ENCODE assay signal across 9 mouse cellular contexts in the genomic region with DNA sequence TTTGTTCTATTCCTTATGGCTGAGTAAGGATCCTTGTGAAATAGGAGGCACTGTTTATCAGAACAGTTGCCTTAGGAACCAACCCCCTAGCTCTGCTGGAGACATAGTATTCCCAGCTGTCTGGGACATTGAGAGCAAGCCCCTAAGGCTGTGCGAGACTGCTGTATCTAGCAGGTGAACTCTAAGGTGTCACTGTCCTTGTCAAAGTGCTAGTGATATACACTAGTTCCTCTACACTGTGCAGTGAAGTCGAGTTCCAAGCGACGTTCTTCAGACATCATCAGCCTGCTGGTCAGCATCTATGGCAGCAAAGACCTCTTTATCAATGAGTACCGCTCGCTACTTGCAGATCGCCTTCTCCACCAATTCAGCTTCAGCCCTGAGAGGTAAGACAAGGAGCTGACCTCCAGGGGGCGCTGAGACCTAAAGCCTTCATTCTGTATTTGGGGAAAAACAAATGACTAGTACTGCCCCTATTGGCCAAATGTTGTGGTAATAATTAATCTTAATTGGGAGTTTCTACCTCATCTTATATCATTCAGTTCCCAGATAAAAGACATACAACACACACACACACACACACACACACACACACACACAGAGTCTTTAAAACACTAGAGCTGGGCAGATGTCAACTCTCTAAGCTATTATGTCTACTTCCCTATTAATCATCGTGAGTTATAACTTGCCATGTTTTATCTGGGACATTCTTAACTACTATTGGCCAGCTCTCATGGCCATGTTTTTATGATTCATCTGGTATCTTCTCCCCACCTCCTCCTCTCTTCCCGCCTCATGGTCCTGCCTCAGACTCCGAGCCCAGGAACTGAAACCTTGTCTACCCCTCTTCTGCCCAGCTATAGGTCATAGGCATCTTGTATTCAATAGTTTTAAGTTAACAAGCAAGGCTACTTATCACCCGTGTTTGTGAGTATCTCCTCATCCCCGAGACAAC. TPM values are rescaled to one million over a fixed set of nuclear protein-coding genes. Genes with fewer than 3 reads are reported as not detected.
DNase-seq lines count a peak whose midpoint lies in the region; ATAC-seq and TF ChIP-seq lines count a peak whose summit lies in the region.
"Had no signal": no experiment of that assay in that cellular context is flagged by ENCODE, and none has a peak within 500 bp of the region (broad histone marks: within the 10 kb centered on the region; RNA-seq: fewer than 3 reads in every experiment).

No protein-coding gene starts in this region.

- peaks cover 92% of the 10 kb centered on the region for H3K36me3 ChIP-seq in lung, embryonic 14.5 days (ENCODE audit: insufficient read depth)

- H3K4me3 ChIP-seq in lung, embryonic 14.5 days (ENCODE audit: low read depth, low read length): no peak overlapping the region

- no peaks in the 10 kb centered on the region for H3K27me3 ChIP-seq in lung, embryonic 14.5 days (ENCODE audit: insufficient read depth, low read length)

- peak; percentile 84 for TF ChIP-seq CTCF in lung, embryonic 14.5 days (IDR thresholded peaks at IDR 0.05; ENCODE audit: low read depth)

- ATAC-seq in CD4-positive, CD25-positive, alpha-beta regulatory T cell, adult 4 months: peak; percentile 87
- peak; percentile 62; the same call in 1 of the 2 replicates for ATAC-seq in frontal cortex, adult (ENCODE audit: low TSS enrichment)
- no peak for ATAC-seq in lung, embryonic 14.5 days (ENCODE audit: insufficient read depth)
- ATAC-seq in activated CD4-positive, CD25-positive, alpha-beta regulatory T cell, adult 4 months: no peak

- peak; percentile 70 for DNase-seq in Muller cell, postnatal 12 days (ENCODE audit: inconsistent ontology term)
- DNase-seq in cerebellum, adult 9-11 months: peak; percentile 82
- peak; percentile 87 to 93 for DNase-seq in kidney, postnatal 25 days
- peak; percentile 90 for DNase-seq in lung, embryonic 14.5 days
- DNase-seq in retina, postnatal 1 day: peak; percentile 90

- no peak overlapping the region for H3K27ac ChIP-seq in lung, embryonic 14.5 days (ENCODE audit: low read depth)

- H3K4me2 ChIP-seq in lung, embryonic 14.5 days: no peak overlapping the region

- no peaks in the 10 kb centered on the region for H3K9me3 ChIP-seq in lung, embryonic 14.5 days (ENCODE audit: low read depth, low read length)

- H3K4me1 ChIP-seq in lung, embryonic 14.5 days (ENCODE audit: insufficient read depth): no peaks in the 10 kb centered on the region

- 59% methylated on average over 13 of the region's 13 CpGs for WGBS in lung, embryonic 14.5 days

- no peak overlapping the region for H3K9ac ChIP-seq in lung, embryonic 14.5 days

RNA-seq across cellular contexts. Expression of gene Anapc2, which starts 6.9 kb away (rescaled TPM):
- 10 to 100 TPM; 34.8 to 54.1 TPM for polyA plus RNA-seq in CD4-positive, CD25-positive, alpha-beta regulatory T cell, adult 4 months (2017; shearing (Covaris generic))
- polyA plus RNA-seq in lung, embryonic 14.5 days (2014; fragmentation: Nextera tagmentation; extraction: Ambion mirVana): 109 and 119 TPM in 2 replicates
- 10 to 100 TPM; 24.8 to 39.3 TPM for polyA plus RNA-seq in activated CD4-positive, CD25-positive, alpha-beta regulatory T cell, adult 4 months (2017; shearing (Covaris generic))

RNA-seq across cellular contexts. Expression of gene Ssna1, which starts 7.0 kb away (rescaled TPM):
- polyA plus RNA-seq in CD4-positive, CD25-positive, alpha-beta regulatory T cell, adult 4 months (2017; shearing (Covaris generic)): 100 to 1,000 TPM; 124 to 131 TPM
- 217 and 229 TPM in 2 replicates for polyA plus RNA-seq in lung, embryonic 14.5 days (2014; fragmentation: Nextera tagmentation; extraction: Ambion mirVana)
- 100 to 1,000 TPM; 127 to 134 TPM for polyA plus RNA-seq in activated CD4-positive, CD25-positive, alpha-beta regulatory T cell, adult 4 months (2017; shearing (Covaris generic))

RNA-seq across cellular contexts. Expression of gene Tmem210, which starts 8.7 kb away (rescaled TPM):
- not detected for polyA plus RNA-seq in CD4-positive, CD25-positive, alpha-beta regulatory T cell, adult 4 months (2017; shearing (Covaris generic))
- not detected in 2 replicates for polyA plus RNA-seq in lung, embryonic 14.5 days (2014; fragmentation: Nextera tagmentation; extraction: Ambion mirVana)
- polyA plus RNA-seq in activated CD4-positive, CD25-positive, alpha-beta regulatory T cell, adult 4 months (2017; shearing (Covaris generic)): not detected
- polyA plus RNA-seq: heart, embryonic 14.5 days had no signal

RNA-seq across cellular contexts. Expression of gene Lrrc26, which starts 10.5 kb away (rescaled TPM):
- polyA plus RNA-seq in CD4-positive, CD25-positive, alpha-beta regulatory T cell, adult 4 months (2017; shearing (Covaris generic)): not detected
- 0.46 and 0.89 TPM in 2 replicates for polyA plus RNA-seq in lung, embryonic 14.5 days (2014; fragmentation: Nextera tagmentation; extraction: Ambion mirVana)
- not detected for polyA plus RNA-seq in activated CD4-positive, CD25-positive, alpha-beta regulatory T cell, adult 4 months (2017; shearing (Covaris generic))
- polyA plus RNA-seq: heart, embryonic 14.5 days had no signal

RNA-seq across cellular contexts. Expression of gene Tprn, which starts 16.8 kb away (rescaled TPM):
- 1 to 10 TPM; 1.8 to 3.8 TPM for polyA plus RNA-seq in CD4-positive, CD25-positive, alpha-beta regulatory T cell, adult 4 months (2017; shearing (Covaris generic))
- 4.7 and 5.0 TPM in 2 replicates for polyA plus RNA-seq in lung, embryonic 14.5 days (2014; fragmentation: Nextera tagmentation; extraction: Ambion mirVana)
- 10 to 100 TPM in 1 of 2 experiments, 1 to 10 TPM in 1; 5.5 to 12.4 TPM for polyA plus RNA-seq in activated CD4-positive, CD25-positive, alpha-beta regulatory T cell, adult 4 months (2017; shearing (Covaris generic))

Comparison
In these comparisons a context has a peak if more than half of its experiments do, and no peak if none do; other contexts are left out.
1. ATAC-seq: peak in CD4-positive, CD25-positive, alpha-beta regulatory T cell, adult 4 months (single experiment) and frontal cortex, adult (single experiment); none in lung, embryonic 14.5 days (single experiment) and activated CD4-positive, CD25-positive, alpha-beta regulatory T cell, adult 4 months (single experiment).
2. Peak in every context shown above with its lines, with median percentiles within 50 percentile points of each other: DNase-seq.